Mouse (Mus musculus): Measurements from ENCODE around the gene Klf9. TPM values are rescaled to one million over a fixed set of nuclear protein-coding genes. Genes with fewer than 3 reads are reported as not detected.

Klf9 gene
- 100 to 1,000 TPM; 206 to 251 TPM for total RNA-seq (2021)
- long read RNA-seq, experiment 1, full-length matches to known transcripts, result 50 of 628 reads
- long read RNA-seq, experiment 1, partial matches to known transcripts, result 0 of 628 reads
- long read RNA-seq, experiment 1, other reads (novel, unspliced or antisense), result 578 of 628 reads
- long read RNA-seq, experiment 2, full-length matches to known transcripts, result 50 of 495 reads
- long read RNA-seq, experiment 2, partial matches to known transcripts, result 445 of 495 reads
- long read RNA-seq, experiment 2, other reads (novel, unspliced or antisense), result 0 of 495 reads

- DNase-seq (ENCODE audit: low spot score in 2 of 2), result peak; percentile 96 to 98
- intact Hi-C loops (cut with DNase I), result loop anchor here (5.0 kb wide), 1 partner anchor 71 kb away; no protein-coding TSS in a partner anchor
These were observed at the start of gene Klf9 for GRCm38 (mm10) chr19:23140689-23141317. Klf9 (plus strand) TSS chr19:23141226.

DNA sequence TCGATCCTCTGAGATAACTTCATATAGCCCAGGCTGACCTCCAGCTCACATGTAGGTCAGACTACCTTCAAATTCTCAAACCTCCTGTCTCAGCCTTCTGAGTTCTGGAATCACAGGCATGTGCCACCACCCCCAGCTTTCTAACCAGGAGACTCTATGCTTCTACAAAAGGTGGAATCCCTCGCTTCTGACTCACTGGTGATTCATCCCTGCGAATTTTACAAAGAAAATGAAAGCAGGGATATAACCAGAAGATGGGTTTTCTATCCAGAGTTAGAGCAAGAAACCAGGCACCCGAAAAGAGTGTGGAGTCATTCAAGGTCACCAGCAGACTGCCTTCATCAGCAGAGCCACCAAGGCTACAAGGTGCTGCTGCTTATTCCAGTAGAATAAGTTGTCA is 49.4 kb upstream of the Klf9 start:
- intact Hi-C loops (cut with DNase I), result loop anchor here (5.0 kb wide), 1 partner anchor 41 kb away; no protein-coding TSS in a partner anchor
- peak; percentile 37 to 62 for DNase-seq (ENCODE audit: low spot score in 2 of 2)

- no peak for DNase-seq (ENCODE audit: low spot score in 2 of 2)
- intact Hi-C loops (cut with DNase I), result loop anchor here (5.0 kb wide), 1 partner anchor 39 kb away; no protein-coding TSS in a partner anchor
These were observed 47.5 kb upstream of the Klf9 start for GRCm38 (mm10) chr19:23093548-23093947.

DNA sequence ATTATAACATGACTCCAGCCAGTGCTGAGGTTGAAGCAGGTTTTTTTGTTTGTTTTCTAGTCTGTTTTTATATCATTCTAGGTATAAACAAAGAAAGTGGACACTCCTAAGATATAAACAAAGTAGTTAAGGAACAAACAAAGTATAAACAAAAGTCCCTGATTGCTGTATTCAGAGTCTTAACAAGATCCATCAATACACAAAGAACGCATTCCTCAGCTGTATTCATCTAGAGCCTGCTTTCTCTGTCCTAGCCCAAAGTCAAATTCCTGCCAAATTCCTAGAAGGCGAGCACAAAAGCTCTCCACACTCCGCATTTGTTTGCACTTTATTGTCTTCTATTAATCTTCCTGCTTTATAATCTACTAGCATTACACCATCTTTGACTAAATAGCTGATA is 46.1 kb upstream of the Klf9 start:
- intact Hi-C loops (cut with DNase I), result loop anchor here (5.0 kb wide), 1 partner anchor 37 kb away; no protein-coding TSS in a partner anchor
- DNase-seq (ENCODE audit: low spot score in 2 of 2), result no peak

DNA sequence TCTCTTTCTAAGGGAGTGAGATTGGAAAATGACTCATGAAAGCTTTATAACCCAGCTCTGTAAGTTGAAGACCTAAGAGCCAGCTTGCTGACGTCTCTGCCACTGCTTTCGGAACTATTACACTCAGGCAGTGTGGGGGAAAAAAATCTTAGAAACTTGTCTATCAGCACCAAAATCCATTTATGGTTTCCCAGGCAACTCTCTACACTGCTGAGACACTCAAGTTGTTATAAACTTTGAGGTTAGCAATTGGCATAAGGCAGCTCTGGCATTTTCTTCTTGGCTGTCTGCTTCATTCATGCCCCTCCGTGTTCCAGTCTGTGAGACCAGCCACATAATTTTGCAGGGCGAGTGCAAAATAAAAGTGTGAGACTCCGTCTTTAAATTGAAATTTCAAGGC is 34.2 kb upstream of the Klf9 start:
- DNase-seq (ENCODE audit: low spot score in 2 of 2), result peak in 1 of 2 experiments; percentile 43
- intact Hi-C loops (cut with DNase I), result no loop called here

GRCm38 (mm10) chr19:23107335-23107734 is 33.7 kb upstream of the Klf9 start:
- peak; percentile 42 to 71 for DNase-seq (ENCODE audit: low spot score in 2 of 2)
- intact Hi-C loops (cut with DNase I), result no loop called here

DNA sequence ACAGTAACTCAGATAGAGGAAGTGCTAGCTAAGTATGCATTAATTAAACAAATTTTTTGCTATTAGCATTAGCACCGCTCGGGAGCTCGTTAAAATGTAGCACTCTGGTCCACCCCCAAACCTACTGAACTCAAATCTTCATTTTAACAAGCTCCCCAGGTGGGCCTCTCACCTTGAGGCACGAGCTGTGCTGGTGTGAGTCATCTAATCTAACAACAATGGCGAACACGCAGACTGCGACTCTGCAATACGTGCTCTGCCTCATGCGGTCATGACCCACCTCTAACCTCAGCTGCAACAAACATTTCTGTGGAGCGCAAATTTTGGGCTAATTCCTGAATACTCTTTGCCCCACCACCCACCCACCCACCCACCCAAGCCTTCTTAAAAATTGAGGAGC is 19.2 kb upstream of the Klf9 start:
- intact Hi-C loops (cut with DNase I), result no loop called here
- no peak for DNase-seq (ENCODE audit: low spot score in 2 of 2)

GRCm38 (mm10) chr19:23124023-23124550 is 16.9 kb upstream of the Klf9 start:
- intact Hi-C loops (cut with DNase I), result no loop called here
- DNase-seq (ENCODE audit: low spot score in 2 of 2), result no peak

- intact Hi-C loops (cut with DNase I), result no loop called here
- DNase-seq (ENCODE audit: low spot score in 2 of 2), result no peak
These were observed 15.5 kb upstream of the Klf9 start for GRCm38 (mm10) chr19:23125227-23126150.

GRCm38 (mm10) chr19:23129908-23130307 is 11.1 kb upstream of the Klf9 start:
- no peak for DNase-seq (ENCODE audit: low spot score in 2 of 2)
- intact Hi-C loops (cut with DNase I), result loop anchor here (5.0 to 10.0 kb wide), 3 partner anchors 38 to 125 kb away; no protein-coding TSS in a partner anchor

GRCm38 (mm10) chr19:23132106-23132635 is 8.9 kb upstream of the Klf9 start:
- intact Hi-C loops (cut with DNase I), result loop anchor here (5.0 to 10.0 kb wide), 3 partner anchors 40 to 127 kb away; no protein-coding TSS in a partner anchor
- no peak for DNase-seq (ENCODE audit: low spot score in 2 of 2)

- DNase-seq (ENCODE audit: low spot score in 2 of 2), result no peak
- intact Hi-C loops (cut with DNase I), result loop anchor here (5.0 to 10.0 kb wide), 3 partner anchors 41 to 128 kb away; no protein-coding TSS in a partner anchor
These were observed 8.2 kb upstream of the Klf9 start for GRCm38 (mm10) chr19:23132720-23133426.

GRCm38 (mm10) chr19:23133427-23134094 is 7.5 kb upstream of the Klf9 start:
- intact Hi-C loops (cut with DNase I), result loop anchor here (1.0 to 10.0 kb wide), 6 partner anchors 9 to 217 kb away; no protein-coding TSS in a partner anchor
- peak; percentile 43 to 67 for DNase-seq (ENCODE audit: low spot score in 2 of 2)

GRCm38 (mm10) chr19:23134095-23134440 is 7.0 kb upstream of the Klf9 start:
- intact Hi-C loops (cut with DNase I), result loop anchor here (1.0 to 10.0 kb wide), 6 partner anchors 8 to 218 kb away; no protein-coding TSS in a partner anchor
- DNase-seq (ENCODE audit: low spot score in 2 of 2), result peak; percentile 83 to 95

GRCm38 (mm10) chr19:23134441-23135301 is 6.4 kb upstream of the Klf9 start:
- peak; percentile 85 to 92 for DNase-seq (ENCODE audit: low spot score in 2 of 2)
- intact Hi-C loops (cut with DNase I), result loop anchor here (1.0 to 10.0 kb wide), 7 partner anchors 8 to 218 kb away; no protein-coding TSS in a partner anchor

GRCm38 (mm10) chr19:23135349-23136201 is 5.5 kb upstream of the Klf9 start:
- intact Hi-C loops (cut with DNase I), result loop anchor here (2.0 to 10.0 kb wide), 3 partner anchors 79 to 203 kb away; no protein-coding TSS in a partner anchor

More at GRCm38 (mm10) chr19:23135349-23136201, 5.5 kb upstream of the Klf9 start:
- DNase-seq (ENCODE audit: low spot score in 2 of 2), result peak; percentile 88 to 97
